Mouse (Mus musculus) gastrocnemius, postnatal 14 days (tissue): ENCODE data around the gene Ubxn10. TPM values are rescaled to one million over a fixed set of nuclear protein-coding genes. Genes with fewer than 3 reads are reported as not detected.

Source experiments
- DNase-seq: peaks from one replicate; pipeline ENCODE4 v3.0.0; 2021; ENCODE audit warnings: mixed read lengths
- intact Hi-C: fragments of 180-260 bp; cut with DNase I; formaldehyde crosslinking; loops from one replicate; pipeline ENCODE4 v1.15.1; 2025; ENCODE audit warnings: low total_unique reads
- total RNA-seq, 2 experiments: library from RNA; stranded (reverse); gene quantifications; 2 replicates each; pipeline ENCODE4 v1.2.3; 2021

Ubxn10 gene
- total RNA-seq, 2 experiments from 2014 or later: 0.16 to 0.29 TPM

DNA sequence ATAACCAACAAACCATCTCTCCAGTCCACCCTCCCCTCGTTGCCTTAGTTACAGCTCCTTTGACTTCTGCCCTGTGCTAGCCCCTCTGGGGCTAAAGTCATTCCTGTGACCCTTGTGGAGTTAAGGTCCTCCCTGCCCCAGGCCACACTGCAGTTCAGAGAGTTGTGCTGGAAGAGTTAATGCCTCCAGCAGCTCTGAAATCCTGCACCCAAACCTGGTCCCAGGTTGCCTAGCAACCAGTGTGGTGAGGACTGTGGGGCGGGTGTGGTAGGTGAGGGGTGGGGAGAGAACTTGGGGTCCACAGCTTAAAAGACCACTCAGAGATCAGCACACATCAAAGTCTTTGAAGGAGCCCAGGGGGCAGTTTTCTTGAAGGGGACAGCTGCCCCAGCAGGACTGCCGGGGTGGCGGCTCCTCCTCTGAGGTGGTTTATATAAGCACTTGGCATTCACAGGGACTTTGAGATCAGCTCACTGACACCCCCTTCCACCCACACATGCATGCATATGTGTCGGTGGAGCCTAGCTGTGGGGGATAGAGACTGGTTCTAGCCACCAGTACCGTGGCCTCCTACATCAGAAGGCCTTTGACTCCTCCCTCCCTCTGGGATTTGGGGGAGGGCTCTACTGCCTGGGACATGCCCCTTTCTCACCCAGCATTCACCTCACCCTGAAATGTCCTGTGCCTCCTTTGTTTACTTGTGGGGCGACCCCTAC lies 2.3 kb upstream of the Ubxn10 start:
- no peak for DNase-seq
- intact Hi-C loops: no loop called here

DNA sequence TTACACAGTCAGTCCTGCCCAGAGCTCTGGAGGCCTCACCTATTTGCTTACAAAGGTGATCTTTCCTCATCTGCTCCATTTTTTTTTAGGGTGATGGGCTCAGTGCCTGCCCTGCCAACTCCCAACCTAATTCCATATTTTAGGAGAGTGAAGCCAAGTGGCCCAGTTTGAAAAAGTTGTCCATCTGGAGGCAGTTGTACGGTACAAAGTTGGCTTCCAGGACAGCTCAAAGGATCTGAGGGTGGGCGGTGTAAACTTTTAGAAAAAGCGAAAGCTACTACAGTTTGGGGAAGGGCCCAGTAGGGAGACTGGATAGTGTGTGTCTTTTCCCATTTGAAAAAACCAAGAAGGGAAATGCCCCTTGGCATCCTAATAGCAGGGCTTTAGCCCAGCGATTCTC lies 2.1 kb downstream of the Ubxn10 start:
- no peak for DNase-seq
- intact Hi-C loops: no loop called here

DNA sequence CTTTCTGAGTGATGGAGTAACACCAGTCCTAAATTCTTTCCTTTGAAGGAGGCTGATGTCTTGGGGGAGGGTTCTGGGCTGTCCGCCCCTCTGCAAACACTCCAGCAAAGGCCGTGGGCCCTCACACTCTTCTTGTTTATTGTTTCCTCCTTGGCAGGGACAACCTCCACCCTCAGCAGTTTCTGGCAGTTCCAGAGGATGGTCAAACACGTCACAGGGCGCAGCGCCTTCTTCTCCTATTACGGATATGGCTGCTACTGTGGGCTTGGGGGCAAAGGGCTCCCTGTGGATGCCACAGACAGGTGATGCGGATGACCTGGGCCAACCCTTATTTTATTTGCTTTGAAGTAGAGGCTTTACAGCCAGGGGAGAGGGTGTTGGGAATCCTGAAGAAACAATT lies 2.9 kb downstream of the Ubxn10 start:
- no peak for DNase-seq
- intact Hi-C loops: no loop called here

DNA sequence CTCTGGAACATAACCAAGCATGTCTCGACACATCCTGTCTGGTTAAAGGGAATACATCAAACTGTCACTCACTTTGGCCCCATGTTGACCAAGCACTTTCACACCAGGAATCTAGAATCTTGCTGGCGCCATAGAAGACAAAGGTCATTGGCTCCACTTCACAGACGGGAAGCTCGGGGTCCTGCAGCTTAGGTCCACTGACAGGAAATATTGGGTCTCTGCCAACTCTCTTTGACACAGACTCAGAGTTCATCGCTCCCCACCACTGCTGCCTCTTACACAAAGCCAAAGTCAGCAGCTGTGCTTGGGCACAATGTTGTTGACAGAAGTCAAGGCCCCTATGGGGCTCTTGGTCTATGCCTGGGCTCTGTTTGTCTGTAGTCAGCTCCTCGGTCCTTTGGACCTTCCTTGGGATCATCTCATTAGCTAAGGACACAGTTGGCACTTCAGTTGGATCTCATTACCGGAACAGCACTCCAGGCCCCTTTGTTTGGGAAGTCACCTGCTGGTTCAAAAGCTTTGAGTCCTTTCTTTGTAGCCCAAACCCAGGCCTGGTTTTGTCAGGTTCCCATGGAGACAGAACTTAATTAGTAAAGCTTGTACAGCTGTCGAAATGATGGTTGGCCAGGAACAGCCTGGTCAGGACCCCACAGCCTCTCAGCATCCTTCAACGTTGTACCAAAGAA lies 7.8 kb downstream of the Ubxn10 start:
- DNase-seq: no peak
- intact Hi-C loops: no loop called here

DNA sequence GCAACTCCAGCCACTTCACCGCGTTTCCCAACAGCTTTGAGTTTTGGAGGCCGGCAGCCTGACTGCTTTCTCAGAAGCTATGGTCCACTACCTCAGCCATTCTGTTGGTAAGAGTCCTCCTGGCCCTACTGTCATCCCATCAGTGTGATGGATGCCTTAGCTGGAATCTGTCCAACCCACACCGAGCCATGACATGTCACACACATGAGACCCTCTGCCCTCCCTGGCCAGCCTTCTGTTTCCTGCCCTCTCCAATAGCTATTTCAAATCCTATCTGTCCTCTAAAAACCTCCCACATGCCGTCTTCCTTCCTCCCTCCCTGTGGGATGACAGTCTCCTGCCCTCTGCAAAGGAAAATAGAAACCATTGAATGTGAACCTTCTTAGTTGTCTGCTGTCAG lies 11.2 kb downstream of the Ubxn10 start:
- intact Hi-C loops: no loop called here
- DNase-seq: no peak

DNA sequence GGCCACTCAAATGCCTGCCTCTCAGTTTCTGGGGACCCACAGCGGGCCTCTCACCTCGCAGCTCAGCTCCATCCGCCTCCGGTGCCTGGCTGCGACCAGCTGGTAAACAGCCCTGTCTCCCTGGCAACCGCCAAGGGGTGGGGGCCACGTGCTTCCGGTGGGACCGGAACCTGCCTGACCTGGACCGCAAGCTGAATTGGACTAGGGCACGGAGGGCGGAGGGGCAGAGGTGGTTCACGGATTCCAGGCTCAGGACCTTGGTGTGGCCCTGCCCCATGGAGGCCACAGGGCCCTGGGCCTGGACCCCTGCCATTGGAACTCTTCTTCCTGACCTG lies 11.9 kb downstream of the Ubxn10 start:
- DNase-seq: peak; percentile 59
- intact Hi-C loops: no loop called here

DNA sequence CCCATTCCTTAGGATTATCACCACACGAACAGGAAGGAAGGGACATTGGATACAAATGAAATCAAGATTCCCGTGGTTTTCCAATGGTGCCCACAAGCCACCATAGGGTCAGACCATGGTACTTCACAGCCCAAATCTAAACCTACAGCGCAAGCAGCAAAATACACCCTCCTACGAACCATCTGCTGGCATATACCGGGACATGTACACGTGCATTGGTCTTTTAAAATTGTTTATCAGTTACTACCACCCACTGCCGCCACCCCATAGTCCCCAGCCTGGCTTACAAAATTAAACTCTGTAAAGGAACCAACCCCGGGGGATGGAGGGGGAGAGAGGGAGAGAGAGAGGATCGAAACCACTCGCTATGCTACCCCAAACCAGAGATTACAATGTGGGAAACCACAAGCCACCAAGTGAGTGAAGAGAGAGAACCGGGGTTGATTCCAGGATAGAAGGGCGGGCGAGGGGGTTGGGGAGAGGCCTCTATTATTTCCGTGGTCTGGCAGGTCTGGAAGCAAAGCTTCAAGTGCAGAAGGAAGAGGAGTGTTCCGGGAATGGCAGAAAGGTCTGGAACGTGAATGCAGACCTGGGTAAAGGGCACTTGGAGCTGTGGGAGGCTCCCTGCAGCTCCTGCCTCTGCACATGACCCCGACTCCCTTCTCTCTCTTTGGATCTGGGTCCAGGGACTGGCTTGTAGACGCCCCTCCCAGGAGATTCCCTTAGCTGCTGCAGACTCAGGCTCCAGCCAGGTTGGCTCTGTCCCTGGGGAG lies 12.4 kb downstream of the Ubxn10 start, which contains the start of gene Pla2g2c:
TSS of gene Pla2g2c (plus strand) at position 439 of the 773 bp plus-strand sequence.
- intact Hi-C loops: no loop called here
- DNase-seq: no peak

DNA sequence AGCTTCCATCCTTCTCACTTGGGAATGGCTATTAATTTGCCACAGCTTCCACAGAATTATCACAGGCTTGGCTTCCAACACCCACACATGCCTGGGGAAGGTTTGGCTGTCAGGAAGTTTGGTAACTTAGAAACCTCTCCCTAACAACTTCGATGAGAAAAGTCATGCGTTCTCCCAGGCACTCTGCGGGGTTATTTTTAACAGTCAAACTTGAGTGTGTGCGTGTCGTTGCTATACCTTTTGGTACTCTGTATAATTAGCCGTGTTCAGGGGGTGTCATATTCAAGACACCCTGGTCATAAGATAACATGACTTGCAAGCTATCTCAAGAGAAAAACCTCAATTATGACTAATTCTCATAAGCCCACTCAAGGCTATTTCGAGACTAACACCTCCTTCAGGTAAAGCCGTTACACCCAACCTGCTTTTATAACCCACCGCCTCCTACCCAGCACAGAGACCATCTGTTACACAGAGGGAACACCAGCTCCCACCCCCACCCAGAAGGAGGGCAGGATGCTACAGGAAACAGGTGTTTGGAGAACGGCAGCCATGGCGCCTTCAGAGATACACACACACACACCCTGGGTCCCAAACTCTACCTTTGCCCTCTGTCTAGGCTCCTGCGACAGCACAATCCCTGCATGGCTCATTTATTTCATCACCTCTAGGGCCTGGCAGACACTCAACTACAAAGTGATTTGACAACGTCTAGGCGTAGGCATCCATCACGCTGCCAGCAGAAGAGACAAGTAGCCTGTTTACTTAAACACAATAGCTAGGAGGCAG lies 13.3 kb downstream of the Ubxn10 start:
- intact Hi-C loops: no loop called here
- DNase-seq: no peak

DNA sequence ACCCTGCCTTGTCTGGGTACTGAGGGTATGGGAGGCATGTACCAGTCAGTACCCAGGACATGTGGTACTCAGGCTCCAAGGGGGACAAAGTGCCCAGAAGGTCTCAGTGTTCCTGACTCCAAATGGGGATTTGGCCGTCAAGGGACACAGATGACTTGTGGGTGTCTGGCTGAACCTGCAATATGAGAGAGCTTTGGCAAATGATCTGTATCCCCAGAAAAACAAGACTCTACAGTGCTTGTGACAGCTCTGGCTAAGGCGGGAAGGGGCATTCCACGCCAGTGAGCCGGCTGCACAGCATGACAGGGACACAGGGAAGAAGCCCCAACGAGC lies 17.7 kb downstream of the Ubxn10 start:
- intact Hi-C loops: no loop called here
- DNase-seq: no peak

DNA sequence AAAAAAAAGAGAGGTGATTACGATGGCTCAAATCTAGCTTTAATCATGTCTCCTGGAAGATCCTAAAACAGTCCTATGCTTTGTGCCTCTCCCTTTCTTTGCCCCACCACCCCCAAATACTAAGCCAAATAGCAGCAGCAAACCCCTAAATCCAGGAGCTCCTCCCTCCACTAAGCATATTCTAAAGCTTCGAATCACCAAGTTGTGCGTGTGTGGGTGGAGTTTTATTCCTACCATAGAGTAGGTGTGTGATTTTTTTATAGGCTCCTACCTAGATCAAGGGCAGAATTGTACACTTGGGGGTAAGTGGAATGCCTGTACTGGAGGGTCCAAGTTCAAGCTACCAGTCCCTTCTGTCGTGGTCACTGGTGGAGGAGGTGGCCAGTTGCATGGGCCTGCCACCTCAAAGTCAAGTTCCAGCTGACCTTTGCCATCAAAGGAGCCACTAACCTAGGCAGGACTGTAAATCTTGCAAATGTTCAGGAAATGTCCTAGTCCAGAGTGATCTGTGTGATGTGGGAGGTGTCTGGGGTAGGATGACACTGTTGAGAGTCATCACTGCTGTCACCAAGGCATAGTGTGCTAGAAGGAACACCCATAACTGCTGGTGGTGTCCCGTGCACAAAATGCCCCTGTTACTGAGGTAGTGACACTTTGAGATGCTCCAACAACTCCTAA lies 18.2 kb downstream of the Ubxn10 start:
- intact Hi-C loops: no loop called here
- no peak for DNase-seq

DNA sequence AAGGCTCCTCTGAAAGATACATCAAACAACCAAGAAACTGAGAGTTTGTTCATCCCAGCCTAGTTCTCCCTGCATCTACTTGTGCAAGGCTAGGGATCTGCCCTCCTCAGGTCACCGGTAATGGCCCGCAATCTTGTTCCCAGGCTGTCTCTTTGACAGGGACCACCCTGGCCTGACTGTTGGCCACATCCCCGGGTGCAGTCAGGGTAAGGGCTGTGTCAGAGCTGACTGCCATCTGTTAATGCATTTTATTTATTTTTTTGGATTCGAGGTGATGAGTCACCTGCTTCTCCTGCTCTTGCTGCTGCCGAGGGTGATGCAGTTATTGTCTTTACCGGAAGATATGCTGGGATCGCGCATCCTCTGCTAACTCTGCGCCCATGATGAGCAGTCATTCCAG lies 20.3 kb downstream of the Ubxn10 start:
- intact Hi-C loops: no loop called here
- no peak for DNase-seq

DNA sequence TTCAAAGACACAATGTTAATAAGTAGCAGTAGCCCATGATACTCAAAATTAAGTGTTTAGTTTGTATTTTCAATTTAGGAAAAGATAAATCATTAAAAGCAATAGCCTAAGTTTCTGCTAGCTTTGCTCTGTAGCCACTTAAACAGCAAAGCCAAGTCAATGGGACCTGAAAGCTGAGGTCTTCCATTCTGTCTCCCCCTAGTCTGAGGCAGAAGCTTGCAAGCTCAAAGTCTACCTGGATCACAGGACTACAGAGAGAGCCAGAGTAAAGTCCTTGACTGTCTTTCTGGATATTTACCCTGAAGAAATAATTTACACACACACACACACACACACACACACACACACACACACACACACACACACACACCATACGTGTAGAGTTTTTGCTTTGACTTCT lies 22.8 kb downstream of the Ubxn10 start:
- intact Hi-C loops: no loop called here
- DNase-seq: no peak

DNA sequence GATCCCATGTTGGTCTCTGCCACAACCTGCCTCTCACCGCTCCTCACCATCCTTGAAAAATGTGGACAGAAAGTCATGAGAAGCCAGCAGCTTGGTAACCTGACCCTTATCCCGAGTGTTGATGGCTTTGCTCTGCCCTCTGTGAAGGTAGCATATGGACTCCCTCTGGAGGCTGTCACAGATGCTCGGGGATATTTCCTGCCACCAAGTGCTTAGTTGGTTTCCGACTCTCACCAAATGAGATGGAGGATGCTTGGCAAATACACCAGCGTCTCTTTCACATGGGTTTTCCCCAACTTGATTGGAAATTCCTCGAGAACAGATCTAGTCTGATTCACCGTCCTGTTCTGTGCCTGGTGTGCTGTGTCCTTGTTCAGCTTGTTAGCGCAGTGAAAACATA lies 24.3 kb downstream of the Ubxn10 start:
- intact Hi-C loops: no loop called here
- DNase-seq: no peak

DNA sequence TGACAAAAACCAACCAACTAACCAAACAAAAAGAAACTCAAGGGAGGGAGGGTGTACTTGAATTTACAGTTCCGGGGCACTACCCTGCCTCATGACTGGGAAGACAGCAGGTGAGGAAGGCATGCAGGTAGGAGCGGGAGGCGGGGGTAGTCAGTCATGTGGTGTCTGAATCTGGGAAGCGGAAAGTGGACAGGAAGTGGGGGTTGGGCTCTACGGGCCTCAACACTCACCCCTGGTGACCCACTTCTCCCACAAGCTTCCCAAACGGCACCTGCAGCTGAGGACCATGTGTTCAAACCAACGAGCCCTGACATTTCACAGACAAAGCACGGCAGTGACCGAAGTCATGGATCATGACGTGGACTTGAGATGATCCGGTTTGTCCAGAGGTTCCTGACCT lies 24.9 kb downstream of the Ubxn10 start:
- no peak for DNase-seq
- intact Hi-C loops: no loop called here

DNA sequence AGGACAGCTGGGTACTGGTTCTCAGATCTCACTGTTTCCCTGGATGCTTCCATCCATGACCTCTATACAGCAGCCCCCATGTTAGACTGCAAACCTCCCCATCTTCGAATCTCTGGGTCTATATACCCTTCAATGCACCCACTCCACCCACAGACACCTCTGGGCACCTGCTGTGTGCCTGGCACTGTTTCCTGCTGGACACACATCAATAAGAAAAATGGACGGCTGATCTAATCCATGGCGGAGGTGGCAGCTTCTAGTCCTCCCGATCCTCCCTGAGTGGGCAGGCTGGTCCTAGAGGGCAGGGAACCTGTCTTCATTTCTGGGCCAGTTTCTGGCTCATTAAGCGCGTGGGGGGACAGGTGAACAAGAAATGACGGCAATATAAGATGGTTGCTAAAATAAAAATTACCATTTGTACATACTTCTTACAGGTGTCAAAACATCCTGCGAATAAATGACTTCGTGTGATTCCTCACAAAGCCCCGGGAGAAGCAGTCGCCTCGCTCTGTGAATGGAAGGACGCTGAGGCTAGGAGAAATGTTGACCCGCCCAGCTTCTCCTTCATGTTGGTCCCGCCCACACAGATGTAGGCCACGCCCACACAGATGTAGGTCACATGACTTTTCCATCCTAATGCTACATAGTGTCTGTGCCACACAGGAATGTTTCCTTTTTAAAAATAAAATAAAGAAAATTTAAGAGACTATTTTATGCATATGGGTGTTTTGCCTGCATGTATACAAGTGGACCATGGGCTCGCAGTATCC lies 25.7 kb downstream of the Ubxn10 start:
- DNase-seq: no peak
- intact Hi-C loops: no loop called here

DNA sequence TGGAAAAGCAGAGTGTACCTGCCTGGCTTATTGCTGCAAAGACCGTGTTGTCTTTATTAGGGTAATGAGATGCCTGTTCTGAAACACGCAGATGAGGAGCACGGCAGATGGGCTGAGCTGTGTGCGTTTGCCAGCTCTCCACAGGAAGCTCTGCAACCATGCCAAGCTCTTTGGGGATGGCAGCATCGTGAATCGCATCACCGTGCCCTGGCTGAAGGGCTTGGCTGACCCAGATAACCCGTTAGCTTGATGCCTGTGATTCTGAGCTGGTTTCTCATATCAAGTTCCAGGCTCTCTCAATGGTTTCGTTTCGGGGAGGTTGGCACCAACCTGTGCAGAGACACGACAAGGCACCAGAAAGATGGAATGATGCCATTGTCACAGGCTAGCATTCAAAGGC lies 26.3 kb downstream of the Ubxn10 start:
- DNase-seq: no peak
- intact Hi-C loops: no loop called here

DNA sequence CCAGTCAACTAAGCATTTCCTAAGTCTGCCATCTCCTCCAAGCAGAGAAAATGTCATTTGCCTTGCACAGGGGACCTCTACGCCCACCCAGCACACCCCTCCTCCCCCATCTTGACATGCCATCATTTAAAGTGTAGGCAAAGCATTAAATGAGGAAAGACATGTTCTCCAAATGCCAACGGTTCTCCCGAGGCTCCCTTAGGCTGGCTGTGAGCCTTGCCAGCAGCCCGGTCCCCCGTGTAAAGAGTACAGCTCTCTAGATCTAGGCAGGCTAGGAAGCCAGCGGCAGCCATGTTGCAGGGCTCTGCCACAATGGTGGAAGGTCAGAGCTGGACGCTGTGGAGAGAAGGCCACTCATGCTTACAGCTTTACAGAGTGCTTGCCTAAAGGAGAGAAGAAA lies 27.0 kb downstream of the Ubxn10 start:
- DNase-seq: no peak
- intact Hi-C loops: loop anchor here (2.0 kb wide), 1 partner anchor 141 kb away; no protein-coding TSS in a partner anchor

DNA sequence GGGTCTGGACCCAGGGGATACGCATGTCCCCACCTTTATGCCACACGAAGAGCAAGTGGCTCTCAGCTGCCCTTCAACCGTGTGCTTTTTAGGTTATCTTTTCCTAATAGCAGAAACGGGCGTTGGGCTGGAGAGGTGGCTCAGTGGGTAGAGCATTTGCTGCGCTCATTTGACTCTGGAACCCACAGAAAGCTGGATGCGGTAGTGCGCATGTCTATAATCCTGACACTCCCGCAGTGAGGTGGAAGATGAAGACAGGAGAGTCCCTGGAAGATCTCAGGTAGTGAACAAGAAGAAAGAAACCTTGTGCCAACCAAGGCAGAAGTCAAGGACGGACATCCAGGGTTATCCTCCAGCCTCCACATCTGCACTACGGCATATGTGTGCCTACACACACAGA lies 27.7 kb downstream of the Ubxn10 start:
- DNase-seq: no peak
- intact Hi-C loops: loop anchor here (2.0 kb wide), 1 partner anchor 142 kb away; no protein-coding TSS in a partner anchor

DNA sequence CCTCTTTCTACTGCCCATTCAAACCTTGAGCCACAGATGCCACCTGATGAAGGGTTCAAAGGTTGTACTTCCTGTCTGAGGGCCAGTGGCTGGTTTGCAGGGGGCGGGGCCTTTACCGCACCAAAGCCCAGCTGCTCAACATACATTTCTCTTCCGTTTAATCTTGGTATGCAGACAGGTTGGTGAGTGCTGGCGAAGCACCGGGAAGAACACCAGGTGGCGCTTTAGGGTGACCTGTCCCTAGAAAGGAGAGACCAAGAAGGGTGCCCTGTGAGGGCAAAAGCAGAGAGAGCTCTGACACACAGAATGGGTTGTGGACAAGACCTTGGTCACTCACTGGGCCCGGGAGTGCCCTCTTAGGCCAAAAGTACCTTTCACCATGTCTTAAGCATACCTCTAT lies 28.3 kb downstream of the Ubxn10 start:
- intact Hi-C loops: loop anchor here (2.0 kb wide), 1 partner anchor 142 kb away; no protein-coding TSS in a partner anchor
- DNase-seq: peak; percentile 49
